Mouse (Mus musculus): Measurements from ENCODE around the gene Tbca. TPM values are rescaled to one million over a fixed set of nuclear protein-coding genes. Genes with fewer than 3 reads are reported as not detected.

Tbca gene
- polyA plus RNA-seq, 1 experiment from 2014 or later, result 224 TPM

DNA sequence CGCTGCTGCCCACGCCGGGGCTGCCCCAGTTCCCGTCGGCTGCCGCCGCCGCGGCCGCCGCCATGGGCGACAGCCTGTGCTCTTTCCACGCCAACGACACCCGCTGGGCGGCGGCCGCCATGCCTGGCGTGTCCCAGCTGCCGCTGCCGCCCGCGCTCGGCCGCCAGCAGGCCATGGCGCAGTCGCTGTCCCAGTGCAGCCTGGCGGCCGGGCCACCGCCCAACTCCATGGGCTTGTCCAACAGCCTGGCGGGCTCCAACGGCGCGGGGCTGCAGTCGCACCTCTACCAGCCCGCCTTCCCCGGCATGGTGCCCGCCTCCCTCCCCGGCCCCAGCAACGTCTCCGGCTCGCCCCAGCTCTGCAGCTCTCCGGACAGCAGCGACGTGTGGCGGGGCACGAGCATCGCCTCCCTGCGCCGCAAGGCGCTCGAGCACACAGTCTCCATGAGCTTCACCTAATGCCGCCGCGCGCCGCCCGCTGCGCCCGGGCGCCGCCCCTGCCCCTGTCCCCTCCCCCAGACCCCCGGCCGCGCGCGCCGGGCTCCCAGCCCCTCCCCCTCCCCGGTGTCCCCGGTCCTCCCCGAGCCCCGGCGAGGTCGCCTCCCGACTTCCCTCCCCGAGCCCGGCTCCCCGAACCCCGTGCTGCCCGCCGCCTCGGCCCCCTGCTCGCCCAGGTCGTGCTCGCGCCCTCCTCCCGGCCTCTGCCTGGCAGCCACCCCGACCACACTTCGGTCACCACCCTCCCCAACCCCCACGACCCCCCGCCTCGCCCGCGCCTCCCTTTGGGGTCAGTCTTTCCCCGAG lies 94.7 kb downstream of the Tbca start:
- Histone ChIP-seq H3K36me3 (no peaks in the 10 kb centered on the region), H3K4me3 (peak overlapping the region; percentile 59), H3K27me3 (replicated peaks) (peaks cover 89% of the 10 kb centered on the region), H3K27ac (replicated peaks) (no peak overlapping the region), H3K4me1 (peaks cover 26% of the 10 kb centered on the region), H3K9me3 (no peaks in the 10 kb centered on the region), H3K4me2 (peak overlapping the region; percentile 90), H3K9ac (peak overlapping the region; percentile 40)
- under 1% methylated on average over 64 of the region's 95 CpGs for WGBS
- ATAC-seq (ENCODE audit: extremely low read depth, insufficient number of reproducible peaks, low FRiP score, low TSS enrichment), result no peak

GRCm38 (mm10) chr13:94883966-94884960 lies 95.6 kb downstream of the Tbca start:
- no peak for ATAC-seq (ENCODE audit: extremely low read depth, insufficient number of reproducible peaks, low FRiP score, low TSS enrichment)
- Histone ChIP-seq H3K4me2 (peak overlapping the region; percentile 90), H3K27me3 (replicated peaks) (peaks cover 94% of the 10 kb centered on the region), H3K4me1 (peaks cover 26% of the 10 kb centered on the region), H3K9me3 (no peaks in the 10 kb centered on the region), H3K36me3 (no peaks in the 10 kb centered on the region), H3K9ac (no peak overlapping the region), H3K27ac (replicated peaks) (no peak overlapping the region), H3K4me3 (peak overlapping the region; percentile 59)
- WGBS, result 4% methylated on average over 36 of the region's 36 CpGs

GRCm38 (mm10) chr13:94885291-94886235 lies 96.9 kb downstream of the Tbca start:
- Histone ChIP-seq H3K4me3 (peak overlapping the region; percentile 40), H3K27ac (replicated peaks) (no peak overlapping the region), H3K27me3 (replicated peaks) (peaks cover 96% of the 10 kb centered on the region), H3K9me3 (no peaks in the 10 kb centered on the region), H3K9ac (peak overlapping the region; percentile 5; the same call in 1 of the 2 replicates), H3K4me2 (peak overlapping the region; percentile 61), H3K4me1 (peaks cover 26% of the 10 kb centered on the region), H3K36me3 (no peaks in the 10 kb centered on the region)
- no peak for ATAC-seq (ENCODE audit: extremely low read depth, insufficient number of reproducible peaks, low FRiP score, low TSS enrichment)
- 1% methylated on average over 81 of the region's 81 CpGs for WGBS

Other genes with a start within 250 kb of the Tbca start
- 0.06 TPM in 1 of 2 replicates, not detected in the other for gene Otp, start 86.7 kb downstream of the Tbca start, polyA plus RNA-seq (2015; fragmentation: Nextera tagmentation; extraction: Ambion mirVana)
- 16.5 and 17.6 TPM in 2 replicates for gene Wdr41, start 187.4 kb downstream of the Tbca start, polyA plus RNA-seq (2015; fragmentation: Nextera tagmentation; extraction: Ambion mirVana)